Mouse (Mus musculus) neural tube, embryonic 10.5 days (tissue): Measurements from ENCODE around the gene Jph3.
A peak's percentile ranks its signal among the peaks of the same experiment; 100 is the strongest.

Experiments used
- DNase-seq: peaks from one replicate; pipeline ENCODE4 v3.0.0-alpha.2; 2017; ENCODE audit warnings: low spot score; ENCODE audit errors: extremely low spot score

Jph3 gene

GRCm38 (mm10) chr8:121729323-121729722 is at the start of gene Jph3:
Jph3 (plus strand) TSS chr8:121729623.
- no peak for DNase-seq

GRCm38 (mm10) chr8:121680896-121681295 is 48.5 kb upstream of the Jph3 start:
- DNase-seq: no peak

GRCm38 (mm10) chr8:121681457-121681856 is 48.0 kb upstream of the Jph3 start:
- DNase-seq: no peak

- DNase-seq: no peak
These were observed 46.2 kb upstream of the Jph3 start for GRCm38 (mm10) chr8:121683083-121683832.

GRCm38 (mm10) chr8:121685419-121685818 is 44.0 kb upstream of the Jph3 start:
- DNase-seq: peak; percentile 56

- no peak for DNase-seq
These were observed 41.8 kb upstream of the Jph3 start for GRCm38 (mm10) chr8:121687455-121688161.

GRCm38 (mm10) chr8:121688496-121688895 is 40.9 kb upstream of the Jph3 start:
- DNase-seq: no peak

- peak; percentile 57 for DNase-seq
These were observed 35.0 kb upstream of the Jph3 start for GRCm38 (mm10) chr8:121694453-121694852.

GRCm38 (mm10) chr8:121695585-121696184 is 33.7 kb upstream of the Jph3 start:
- DNase-seq: no peak

GRCm38 (mm10) chr8:121697735-121698614 is 31.4 kb upstream of the Jph3 start:
- peak; percentile 30 for DNase-seq

GRCm38 (mm10) chr8:121698615-121699101 is 30.8 kb upstream of the Jph3 start:
- DNase-seq: no peak

GRCm38 (mm10) chr8:121699936-121700335 is 29.5 kb upstream of the Jph3 start:
- DNase-seq: no peak

GRCm38 (mm10) chr8:121705174-121705573 is 24.2 kb upstream of the Jph3 start:
- DNase-seq: no peak

- no peak for DNase-seq
These were observed 22.5 kb upstream of the Jph3 start for GRCm38 (mm10) chr8:121706956-121707355.

GRCm38 (mm10) chr8:121708406-121708805 is 21.0 kb upstream of the Jph3 start:
- no peak for DNase-seq

- no peak for DNase-seq
These were observed 11.9 kb upstream of the Jph3 start for GRCm38 (mm10) chr8:121717502-121717901.

- DNase-seq: peak; percentile 88
These were observed 11.4 kb upstream of the Jph3 start for GRCm38 (mm10) chr8:121717982-121718425.

GRCm38 (mm10) chr8:121718925-121719324 is 10.5 kb upstream of the Jph3 start:
- DNase-seq: no peak

- DNase-seq: no peak
These were observed 8.4 kb upstream of the Jph3 start for GRCm38 (mm10) chr8:121721072-121721471.

GRCm38 (mm10) chr8:121723846-121724245 is 5.6 kb upstream of the Jph3 start:
- no peak for DNase-seq

- DNase-seq: no peak
These were observed 2.3 kb upstream of the Jph3 start for GRCm38 (mm10) chr8:121727164-121727563.
